Mouse (Mus musculus) T-cell, adult 2 months (primary cell): ENCODE results near the gene Egflam.

Source experiments
- DNase-seq: peaks from one replicate; pipeline ENCODE4 v3.0.0; 2022; ENCODE audit warnings: low spot score

Egflam gene

GRCm38 (mm10) chr15:7397818-7398608 lies at the start of gene Egflam:
Gene Egflam, minus strand, starts transcription at chr15:7398395.
- DNase-seq = no peak

GRCm38 (mm10) chr15:7443396-7444315 lies 45.5 kb upstream of the Egflam start:
- DNase-seq = no peak

DNA sequence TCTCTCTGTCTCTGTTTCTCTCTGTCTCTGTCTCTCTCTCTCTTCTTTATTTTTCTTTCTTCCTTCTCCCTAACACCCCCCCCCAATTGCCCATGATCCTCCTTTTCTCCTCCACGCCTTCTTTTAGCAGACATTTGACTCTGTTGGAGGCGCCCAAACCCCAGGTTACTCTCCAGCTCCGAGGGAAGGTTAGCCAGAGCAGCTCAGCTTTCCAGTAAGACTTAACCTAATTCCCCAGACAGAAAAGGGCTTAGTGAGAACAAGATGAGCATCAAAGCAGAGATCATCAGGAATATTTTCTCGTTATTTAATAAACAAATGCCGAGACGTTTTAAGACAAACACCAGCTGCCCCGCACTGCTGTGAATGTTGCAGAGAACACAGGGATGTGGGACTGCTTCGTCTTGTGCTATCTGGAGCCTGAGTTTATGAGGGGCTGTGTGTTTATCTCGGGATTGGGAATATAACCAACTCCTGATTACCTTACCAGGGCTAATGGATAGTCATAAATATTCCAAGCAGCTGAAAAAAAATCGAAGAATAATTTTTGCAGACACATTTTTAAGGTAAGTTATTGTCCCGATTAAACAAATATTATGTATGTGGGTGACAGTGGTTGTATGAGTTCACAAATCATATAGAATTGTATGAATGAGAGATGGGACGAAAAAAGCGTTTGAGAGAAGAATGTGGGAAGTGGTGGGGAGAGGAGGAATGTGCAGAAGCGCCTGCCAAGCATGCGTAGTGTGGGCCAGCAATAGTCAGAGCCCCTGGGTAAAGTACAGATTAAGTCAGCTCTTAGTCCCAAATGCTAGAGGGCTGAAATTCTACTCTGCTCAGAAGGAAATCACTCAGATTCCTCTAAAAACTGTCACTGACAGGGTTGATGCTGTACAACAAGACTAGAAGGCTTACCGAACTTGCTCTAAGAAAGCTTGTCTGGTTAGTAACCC lies 44.2 kb upstream of the Egflam start:
- DNase-seq = no peak

- no peak for DNase-seq
These were observed 26.1 kb upstream of the Egflam start for GRCm38 (mm10) chr15:7424282-7424681.

DNA sequence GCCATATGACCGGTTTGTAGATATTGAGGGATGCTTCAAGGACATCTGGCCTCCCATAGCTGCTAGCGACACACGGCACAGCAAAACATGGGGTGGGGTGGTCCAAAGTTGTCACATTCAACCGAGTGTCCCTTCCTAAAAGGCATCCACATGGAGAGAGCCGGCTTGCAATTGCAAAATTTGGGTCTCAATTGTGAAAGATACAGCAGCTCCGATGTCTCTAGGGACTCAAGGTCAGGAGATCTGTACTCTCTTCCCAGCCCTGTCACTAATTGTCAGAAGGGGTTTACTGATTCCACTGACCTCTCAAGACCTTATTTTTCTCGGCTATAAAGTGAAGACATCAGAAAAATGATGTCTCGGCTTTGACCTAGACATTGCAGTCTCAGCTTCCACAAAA lies 6.3 kb upstream of the Egflam start:
- no peak for DNase-seq

DNA sequence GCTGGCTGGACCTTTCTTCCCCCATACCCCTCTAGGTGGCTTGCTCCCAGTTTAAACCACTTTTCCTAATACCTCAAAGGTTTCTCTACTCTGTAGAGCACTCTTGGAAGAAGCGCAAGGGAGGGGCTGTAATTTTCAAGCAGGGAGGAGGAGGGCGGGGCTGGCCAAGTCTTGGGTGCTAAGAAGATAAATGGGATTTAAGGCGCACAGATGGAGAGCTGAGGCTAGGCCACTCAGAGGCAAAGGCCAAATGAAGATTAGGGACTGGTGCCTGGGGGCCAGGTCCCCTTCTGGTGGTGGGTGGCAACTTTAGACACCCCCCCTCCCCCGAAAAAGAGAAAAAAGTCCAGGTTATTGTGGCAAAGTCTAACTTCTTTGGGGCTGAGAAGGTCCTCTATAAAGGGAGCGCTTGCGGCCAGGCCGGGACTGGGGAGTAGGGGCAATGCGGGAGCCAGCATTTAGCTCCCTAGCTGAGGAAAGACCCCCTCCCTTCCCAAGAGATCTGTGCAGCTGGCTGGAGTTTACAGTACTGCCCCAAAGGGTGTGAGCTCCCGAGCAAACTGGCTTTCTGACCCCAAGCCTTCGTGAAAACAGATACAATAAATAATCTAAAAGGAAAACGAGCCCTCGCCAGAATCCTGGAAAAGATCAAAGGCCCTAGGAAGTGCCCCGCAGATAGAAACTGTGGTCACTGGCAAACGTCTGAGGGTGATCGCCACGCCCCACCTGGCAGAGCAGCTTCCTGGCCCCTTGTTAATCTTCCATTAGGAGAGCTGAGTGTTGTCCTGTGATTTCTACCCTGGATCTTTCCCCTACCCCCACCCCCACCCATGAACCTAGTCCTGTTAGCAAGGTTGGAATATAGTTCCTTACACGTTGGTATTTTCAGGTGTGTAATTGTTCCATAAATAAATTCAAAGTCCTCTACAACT lies 680 bp upstream of the Egflam start:
- DNase-seq = no peak

DNA sequence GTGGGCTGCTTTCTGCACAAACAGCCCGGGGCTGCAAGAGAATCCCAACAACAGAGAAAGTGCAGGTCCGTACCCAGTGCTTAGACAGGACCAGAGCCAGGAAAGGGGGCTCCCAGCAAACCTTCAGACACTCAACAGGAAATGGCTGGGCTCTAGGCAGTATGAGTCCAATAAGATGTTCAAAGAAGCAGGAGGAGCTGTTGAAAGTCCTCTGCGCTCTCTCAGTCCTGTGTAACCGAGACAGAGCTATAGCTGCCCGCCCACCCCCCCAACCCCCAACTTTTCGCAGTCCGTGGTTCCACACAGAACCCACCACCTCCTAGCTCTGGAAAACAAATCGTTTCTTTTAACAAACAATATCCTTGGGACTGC lies 763 bp downstream of the Egflam start:
- DNase-seq = no peak

GRCm38 (mm10) chr15:7383349-7383748 lies 14.8 kb downstream of the Egflam start:
- DNase-seq = no peak

- DNase-seq = no peak
These were observed 15.7 kb downstream of the Egflam start for GRCm38 (mm10) chr15:7382457-7382856.

- no peak for DNase-seq
These were observed 45.6 kb downstream of the Egflam start for GRCm38 (mm10) chr15:7352635-7353051.

GRCm38 (mm10) chr15:7340703-7341309 lies 57.4 kb downstream of the Egflam start:
- DNase-seq = no peak

DNA sequence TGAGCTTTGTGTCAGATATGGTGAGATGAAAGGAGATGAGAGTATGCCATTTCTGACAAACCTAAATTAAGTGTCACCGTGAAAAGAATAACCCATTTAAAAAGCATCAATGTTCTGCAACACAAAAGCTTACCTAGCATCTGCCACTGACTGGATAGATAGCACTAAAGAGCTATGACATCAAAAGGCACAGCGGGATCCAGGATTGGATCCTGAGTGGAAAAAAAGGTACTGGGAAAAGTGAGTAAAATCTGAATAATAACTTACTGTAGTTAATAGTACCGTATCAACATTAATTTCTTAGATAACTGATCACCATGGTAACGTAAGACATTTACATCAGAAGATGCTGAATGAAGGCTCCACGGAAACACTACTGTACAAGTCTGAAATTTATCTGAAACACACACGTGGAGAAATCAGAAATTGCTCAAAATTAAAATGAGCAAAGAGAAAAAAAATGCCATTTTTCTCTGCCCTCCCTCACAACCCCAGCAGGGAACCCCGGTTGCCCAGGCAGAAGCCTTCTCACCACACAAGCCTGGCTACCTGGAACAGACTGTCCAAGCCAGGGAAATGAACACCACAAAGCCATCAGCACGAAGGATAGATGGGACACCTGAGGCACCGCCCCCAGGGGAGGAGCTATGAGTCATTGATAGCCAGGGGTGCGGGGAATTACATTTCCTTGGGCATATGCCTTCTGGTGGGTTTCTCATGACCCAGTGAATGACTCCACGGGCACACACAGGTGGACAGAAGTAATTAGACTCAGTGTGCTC lies 63.5 kb downstream of the Egflam start:
- DNase-seq = no peak

GRCm38 (mm10) chr15:7332875-7333274 lies 65.3 kb downstream of the Egflam start:
- DNase-seq = no peak

- DNase-seq = no peak
These were observed 75.4 kb downstream of the Egflam start for GRCm38 (mm10) chr15:7322599-7323311.

DNA sequence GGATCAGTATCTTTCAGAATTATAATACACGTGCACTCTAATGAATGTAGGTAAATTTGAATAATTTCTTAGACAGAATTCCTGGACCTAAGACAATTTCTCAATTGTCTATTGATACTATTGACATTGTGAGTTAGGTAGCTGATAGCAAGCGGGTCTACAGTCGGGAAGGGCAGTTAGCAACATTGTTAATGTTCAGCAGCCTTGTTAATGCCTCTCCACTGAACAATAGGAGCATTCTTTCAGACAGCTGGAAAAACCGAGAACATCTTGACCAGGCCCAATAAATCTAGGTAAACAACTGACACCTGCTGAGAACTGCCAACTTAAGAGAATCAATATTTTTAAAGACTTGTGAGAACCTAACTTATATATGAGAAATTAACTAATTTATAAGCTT lies 77.3 kb downstream of the Egflam start:
- no peak for DNase-seq

DNA sequence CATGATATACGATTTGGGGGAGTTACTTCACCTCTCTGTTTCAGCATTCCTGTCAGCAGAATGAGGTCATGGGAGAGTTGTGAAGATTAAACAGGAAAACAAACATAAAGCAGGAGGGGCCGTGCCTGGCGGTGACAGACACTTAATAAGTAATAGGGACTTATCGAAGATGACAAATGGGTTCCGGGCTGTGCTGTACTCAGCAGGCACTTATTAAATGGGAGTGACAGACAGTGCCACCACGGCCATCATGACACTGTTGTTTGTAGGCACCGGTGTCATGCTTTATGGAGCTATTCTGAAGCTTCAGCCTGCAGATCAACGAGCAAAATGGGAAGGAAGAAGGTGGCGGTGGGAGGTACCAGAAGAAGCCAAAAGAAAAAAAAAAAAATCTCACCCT lies 82.7 kb downstream of the Egflam start:
- no peak for DNase-seq

DNA sequence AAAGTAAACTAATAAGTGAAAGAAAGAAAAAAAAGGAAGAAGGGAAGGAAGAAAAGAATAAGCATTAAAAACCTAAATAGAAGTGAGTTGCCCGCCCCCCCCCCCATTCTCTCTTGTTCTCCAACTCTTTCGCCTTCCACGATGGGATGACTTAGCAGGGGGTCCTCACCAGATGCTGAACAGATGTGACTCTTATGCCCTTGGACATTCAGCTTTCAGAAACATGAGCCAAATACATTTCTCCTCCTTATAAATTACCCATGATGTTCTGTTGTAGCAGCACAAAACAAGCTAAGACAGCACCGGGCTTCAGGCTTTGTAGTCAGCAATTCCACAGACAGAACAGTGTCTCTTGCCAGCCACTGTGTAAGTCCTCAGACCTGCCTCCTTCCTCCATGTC lies 89.5 kb downstream of the Egflam start:
- DNase-seq = no peak

- DNase-seq = no peak
These were observed 98.3 kb downstream of the Egflam start for GRCm38 (mm10) chr15:7299892-7300291.

DNA sequence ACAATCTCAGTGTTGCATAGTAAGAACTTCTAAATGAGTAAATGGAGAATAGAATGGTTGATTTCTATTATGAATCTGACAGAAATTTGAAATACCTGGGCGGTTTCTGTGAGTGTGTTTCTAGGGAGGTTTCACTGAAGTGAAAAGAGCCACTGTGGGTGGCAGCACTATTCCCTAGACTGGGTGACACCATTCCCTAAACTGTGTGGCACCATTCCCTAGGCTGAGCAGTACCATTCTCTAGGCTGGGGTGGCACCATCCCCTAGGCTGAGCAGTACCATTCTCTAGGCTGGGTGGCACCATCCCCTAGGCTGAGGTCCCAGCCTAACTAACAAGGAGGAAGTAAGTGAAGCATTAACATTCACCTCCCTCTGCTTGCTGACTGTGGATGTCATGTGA lies 103.0 kb downstream of the Egflam start:
- DNase-seq = no peak
